Mouse (Mus musculus) kidney, adult 9 months (tissue): Measurements from ENCODE around the gene Lmln.
A peak's percentile ranks its signal among the peaks of the same experiment; 100 is the strongest.
"Not testable (repeated sequence)": the region's sequence is repeated elsewhere in the genome, so short reads cannot be mapped to it uniquely, and the experiment has no call there.

Experiments
- DNase-seq: peaks from one replicate; pipeline ENCODE4 v3.0.0; 2022

Lmln gene

GRCm38 (mm10) chr16:33062024-33062681 lies at the start of gene Lmln:
Lmln (plus strand) TSS chr16:33062521.
- peak; percentile 93 for DNase-seq

DNA sequence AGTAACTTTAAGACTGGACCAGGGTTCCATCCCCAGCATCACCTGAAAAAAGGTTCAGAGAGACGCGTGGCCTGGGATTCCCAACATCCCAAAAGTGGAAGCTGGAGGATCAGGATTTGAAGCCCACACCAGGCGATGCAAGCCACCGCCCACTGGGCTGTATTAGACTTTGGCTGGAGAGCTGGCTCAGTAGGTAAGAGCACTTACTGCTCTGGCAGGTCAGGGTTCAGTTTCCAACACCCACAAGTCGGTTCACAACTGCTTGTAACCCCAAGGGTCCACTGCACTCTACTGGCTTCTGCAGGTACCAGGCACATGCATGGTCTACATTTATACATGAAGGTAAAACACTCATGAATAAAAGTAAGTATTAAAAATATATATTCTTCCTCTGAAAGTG lies 48.5 kb upstream of the Lmln start:
- peak; percentile 68 for DNase-seq

DNA sequence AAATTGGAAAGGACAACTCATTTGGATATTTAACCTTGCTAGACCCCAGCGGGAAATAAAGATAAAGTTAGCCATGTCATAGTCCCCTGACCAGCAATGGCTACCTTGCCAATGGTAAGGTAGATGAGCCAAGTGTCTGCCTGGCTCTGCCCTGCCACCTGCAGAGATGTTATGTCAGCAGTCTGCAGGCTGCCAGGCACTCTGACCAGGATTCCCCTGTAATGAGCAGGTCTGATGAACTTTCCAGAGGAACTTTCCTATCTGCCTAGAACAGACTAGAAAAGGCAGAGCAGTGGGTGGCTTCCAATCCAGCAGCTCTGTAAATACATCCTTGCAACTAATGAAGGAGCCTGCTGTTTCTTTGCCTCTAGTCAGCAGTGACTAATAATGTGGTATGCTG lies 47.4 kb upstream of the Lmln start:
- DNase-seq, result peak; percentile 78

DNA sequence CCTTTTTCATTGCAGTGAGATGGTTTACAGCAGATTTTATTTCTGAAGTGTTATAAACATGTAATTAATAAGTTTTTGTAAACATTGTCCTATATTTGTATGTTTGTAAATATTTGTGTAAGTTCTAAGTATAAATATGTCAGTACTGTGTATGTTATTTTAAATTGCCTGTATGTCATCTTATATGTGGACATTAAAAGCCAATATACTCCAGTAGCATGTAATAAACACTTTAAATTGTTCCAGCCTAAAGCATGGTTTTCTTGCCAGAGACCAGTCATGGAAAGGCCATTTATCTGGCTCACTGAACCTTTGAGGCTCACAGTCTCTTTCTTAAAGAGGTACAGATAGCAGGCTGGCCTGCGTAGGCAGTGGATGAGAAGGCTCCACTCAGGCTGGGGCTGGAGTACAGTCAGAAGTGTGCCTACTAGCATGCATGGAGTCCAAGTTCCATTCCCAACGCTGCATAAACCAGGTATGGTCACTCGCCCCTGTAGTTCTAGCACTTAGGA lies 46.9 kb upstream of the Lmln start:
- DNase-seq, result no peak

GRCm38 (mm10) chr16:33015986-33016385 lies 46.3 kb upstream of the Lmln start:
- no peak for DNase-seq

DNA sequence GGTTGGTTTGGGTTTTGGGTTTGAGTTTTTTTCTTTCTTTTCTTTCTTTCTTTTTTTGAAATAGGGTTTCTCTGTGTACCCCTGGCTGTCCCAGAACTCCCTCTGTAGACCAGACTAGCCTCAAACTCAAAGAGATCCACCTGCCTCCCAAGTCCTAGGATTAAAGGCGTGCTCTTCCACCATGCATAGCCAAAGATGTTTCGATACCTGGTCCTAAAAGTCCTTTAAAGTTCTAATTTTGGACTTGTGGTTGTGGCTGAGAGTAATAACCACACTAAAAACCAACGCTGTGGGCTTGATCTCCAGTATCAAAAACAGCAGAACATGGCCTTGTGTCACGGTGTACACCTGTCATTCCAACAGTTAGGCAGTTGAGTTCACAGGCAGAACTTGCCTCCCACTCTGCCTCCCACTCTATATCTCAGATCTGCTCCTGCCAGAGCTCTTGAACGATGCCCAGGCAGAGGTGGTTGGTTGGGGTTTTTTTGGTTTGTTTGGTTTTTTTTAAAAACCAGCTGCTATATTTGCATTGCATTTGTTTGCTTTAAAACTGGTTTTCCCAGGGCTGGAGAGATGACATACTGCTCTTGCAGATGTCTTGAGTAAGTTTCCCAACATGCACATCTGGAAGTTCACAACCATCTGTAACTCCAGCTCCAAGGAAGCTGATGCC lies 44.5 kb upstream of the Lmln start:
- DNase-seq, result no peak

- DNase-seq, result peak; percentile 85
Measured at GRCm38 (mm10) chr16:33019117-33019770, 43.1 kb upstream of the Lmln start.

GRCm38 (mm10) chr16:33021381-33021780 lies 40.9 kb upstream of the Lmln start:
- DNase-seq, result peak; percentile 59

DNA sequence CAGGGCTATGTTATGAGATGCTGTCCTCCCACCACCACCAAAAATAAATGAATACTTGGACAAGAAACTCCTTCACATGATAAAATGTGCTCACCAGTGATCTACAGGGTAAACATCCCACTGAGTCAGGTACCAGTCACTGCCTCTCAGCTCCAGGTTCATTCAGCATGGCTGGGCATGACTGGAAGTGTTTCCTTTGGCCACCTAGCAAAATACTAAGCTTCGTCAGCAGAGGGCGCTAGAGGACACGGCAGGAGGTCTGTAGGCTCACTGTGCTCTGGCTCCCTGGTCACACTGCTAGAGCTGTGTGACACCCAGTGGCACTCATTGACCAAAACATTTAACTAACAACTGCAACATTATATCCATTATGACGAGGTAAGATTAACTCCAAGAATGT lies 38.6 kb upstream of the Lmln start:
- DNase-seq, result peak; percentile 92

DNA sequence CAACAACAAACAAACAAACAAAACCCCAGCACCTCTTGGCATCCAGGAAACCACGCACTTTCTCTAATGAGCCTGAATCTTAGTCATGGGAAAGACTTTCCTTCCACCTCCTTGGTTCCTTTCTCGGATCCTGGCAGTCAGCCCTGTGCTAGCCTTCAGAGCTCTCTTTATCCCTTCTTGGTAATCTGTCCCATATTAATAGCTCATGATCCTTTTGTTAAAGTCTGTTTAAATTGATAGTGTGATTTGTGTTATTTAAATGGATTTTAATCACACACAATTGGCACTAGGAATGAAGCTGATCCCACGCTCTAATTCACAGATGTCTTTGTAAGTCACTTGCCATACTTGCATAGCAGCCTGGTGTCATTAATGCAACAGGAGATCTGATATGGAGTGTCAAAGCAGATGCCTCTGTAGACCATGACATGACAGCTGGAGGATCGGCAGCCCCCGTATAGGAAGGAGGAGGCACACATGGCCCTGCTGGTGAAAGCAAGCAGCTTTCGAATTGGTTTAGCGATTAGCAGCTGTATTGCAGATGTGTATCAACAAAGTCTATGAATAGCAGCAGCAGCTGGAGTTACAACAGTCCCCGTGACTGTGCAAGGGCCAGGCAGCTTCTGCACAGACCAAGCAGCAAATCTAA lies 37.7 kb upstream of the Lmln start:
- DNase-seq, result no peak

- DNase-seq, result no peak
Measured at GRCm38 (mm10) chr16:33026357-33026756, 36.0 kb upstream of the Lmln start.

- DNase-seq, result no peak
Measured at GRCm38 (mm10) chr16:33036006-33036405, 26.3 kb upstream of the Lmln start.

DNA sequence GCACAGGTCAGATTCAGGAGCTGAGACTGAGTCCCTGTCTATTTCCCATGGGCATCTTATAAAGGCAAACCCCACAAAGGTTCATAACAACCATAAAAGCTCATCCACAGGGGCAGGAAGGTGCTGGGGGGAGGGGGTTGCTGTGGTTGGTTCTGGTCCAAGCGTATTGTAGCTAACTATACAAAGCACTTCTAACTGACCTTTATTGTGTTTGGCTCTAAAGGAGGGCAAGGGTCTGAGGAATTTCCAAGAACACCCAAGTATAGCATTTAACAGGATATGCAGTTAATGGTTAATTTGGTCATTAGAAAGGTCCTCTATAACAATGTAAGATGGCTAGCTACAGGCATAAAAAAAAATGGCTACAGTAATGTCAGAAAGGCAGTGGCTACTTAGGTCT lies 19.6 kb upstream of the Lmln start:
- no peak for DNase-seq

DNA sequence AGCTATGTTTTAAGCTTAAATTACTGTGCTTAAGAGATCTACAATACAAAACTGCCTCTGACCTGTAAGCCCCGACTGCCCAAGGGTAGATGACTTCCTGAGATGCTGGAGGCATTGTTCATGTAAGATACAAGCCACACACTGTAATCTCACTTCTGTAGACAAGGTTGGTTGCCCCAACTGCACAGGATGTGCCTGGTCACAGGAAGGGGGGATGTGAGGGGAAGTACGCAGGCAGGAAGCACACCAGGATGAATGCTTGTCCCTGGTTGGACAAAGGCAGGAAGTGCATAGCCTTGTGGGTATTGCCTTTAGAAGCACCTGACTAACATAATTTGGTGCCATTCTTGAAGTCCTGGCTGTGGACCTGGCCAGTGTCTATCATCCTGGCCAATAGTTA lies 19.1 kb upstream of the Lmln start:
- no peak for DNase-seq

DNA sequence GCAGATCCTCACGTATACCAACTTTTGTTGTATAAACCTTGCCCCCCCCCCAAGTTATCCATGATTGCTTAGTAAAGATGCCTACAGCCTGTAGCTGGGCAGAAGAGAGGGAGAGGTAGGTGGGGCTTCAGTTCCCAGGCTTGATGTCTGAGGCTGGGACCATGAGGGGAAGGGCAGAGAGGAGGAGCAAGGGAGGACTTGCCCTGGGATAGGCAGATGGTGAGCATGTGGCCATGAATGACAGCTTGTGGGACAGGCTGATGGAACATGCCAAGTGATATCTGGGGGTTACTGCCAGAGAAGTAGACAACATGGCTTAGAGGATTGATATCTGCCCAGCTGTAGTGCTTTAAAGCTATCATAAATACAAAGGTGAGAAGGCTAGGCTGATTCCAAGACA lies 14.3 kb upstream of the Lmln start:
- DNase-seq, result no peak

GRCm38 (mm10) chr16:33048686-33049085 lies 13.6 kb upstream of the Lmln start:
- no peak for DNase-seq

DNA sequence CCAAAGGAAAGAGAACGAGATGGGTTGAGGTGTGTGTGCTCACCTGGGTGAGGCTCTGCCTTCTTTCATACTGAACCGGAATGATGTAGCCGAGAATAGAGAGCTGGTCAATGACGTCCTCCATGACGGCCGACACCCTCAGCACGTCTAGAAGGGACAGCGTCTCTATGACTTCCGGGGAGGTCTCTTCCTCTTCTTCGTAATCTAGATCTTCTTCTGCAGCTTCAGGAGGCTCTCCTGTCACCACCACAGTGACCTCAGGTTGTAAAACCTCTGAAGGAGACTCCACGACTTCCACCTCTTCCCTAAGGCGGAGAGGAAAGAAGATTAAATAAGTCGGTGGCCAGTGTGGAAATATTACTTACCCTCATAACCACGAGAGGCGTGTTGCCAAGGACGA lies 12.5 kb upstream of the Lmln start:
- DNase-seq, result no peak

GRCm38 (mm10) chr16:33053141-33053540 lies 9.2 kb upstream of the Lmln start:
- no peak for DNase-seq

DNA sequence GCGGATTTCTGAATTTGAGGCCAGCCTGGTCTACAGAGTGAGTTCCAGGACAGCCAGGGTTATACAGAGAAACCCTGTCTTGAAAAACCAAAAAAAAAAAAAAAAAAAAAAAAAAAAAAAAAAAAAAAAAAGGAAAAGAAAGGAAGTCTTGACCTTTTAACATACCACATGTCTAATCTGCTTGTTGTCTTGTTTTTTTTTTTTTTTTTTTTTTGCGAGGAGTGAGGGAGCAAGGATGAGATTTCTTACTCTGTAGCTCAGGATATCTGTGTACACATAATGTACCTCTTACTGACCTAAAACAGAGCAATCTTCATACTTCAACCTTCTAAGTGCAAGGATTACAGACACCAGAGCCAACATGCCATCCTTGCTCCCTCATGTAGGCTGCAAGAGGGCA lies 7.4 kb upstream of the Lmln start:
- DNase-seq, result not testable (repeated sequence)

DNA sequence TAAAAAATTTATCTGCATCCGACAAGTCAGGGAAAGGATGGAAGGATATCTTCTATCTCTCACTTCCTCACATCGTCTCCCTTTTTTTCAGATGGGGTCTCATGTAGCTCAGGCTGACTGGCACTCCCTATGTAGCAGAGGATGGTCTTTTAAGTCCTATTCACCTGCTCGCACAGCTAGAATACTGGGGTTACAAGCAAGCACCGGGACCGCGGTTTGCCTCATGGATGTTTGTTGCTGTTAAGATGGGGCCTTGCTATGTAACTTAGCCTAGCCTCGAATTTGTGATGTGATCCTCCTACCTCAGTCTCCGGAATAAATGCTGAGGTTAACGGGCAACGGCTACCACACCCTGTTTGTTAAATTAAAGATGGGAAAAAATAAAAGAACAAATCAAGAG lies 6.7 kb upstream of the Lmln start:
- DNase-seq, result no peak

DNA sequence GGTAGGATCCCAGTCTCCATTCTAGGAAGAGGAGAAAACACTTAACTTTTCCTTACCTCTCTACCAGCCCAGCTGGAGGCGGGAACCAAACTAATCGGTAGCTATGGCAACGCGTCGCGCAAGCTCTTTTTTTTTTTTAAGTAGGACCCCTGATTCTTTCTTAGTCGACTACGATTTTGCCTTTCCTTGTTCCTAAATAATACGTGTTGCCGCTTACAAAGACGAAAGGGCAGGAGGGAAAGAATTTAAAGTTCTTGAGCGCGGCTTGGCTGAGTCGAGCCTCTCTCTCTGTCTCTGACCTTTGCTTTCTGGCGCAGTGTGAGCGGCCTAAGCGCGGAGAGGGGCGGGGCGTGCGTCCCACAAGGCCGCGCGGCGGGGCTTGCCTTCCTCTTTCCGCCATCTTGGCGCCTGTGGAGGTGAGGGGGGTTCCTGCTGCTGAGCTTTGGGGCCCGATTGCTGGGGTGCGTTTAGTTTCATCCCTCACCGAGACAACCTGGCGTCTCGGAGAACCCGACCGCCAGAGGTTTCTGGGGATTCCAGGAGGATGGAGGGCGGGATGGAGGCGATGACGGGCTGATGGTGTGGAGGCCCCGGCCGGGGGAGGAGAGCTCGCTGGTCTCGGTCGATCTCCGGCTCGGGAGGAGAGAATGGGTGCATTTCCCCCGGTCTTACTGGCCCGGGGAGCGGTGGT lies 6.1 kb upstream of the Lmln start, which contains the start of the genes Iqcg and Rpl35a:
Iqcg (minus strand) TSS at position 124 of the 691 bp plus-strand sequence.
Rpl35a (plus strand) TSS at position 359 of the 691 bp plus-strand sequence.
- DNase-seq, result peak; percentile 93

- no peak for DNase-seq
Measured at GRCm38 (mm10) chr16:33056786-33057185, 5.5 kb upstream of the Lmln start.

- DNase-seq, result no peak
Measured at GRCm38 (mm10) chr16:33058033-33058432, 4.3 kb upstream of the Lmln start.
